Comparison of ENCODE assay signal across 8 mouse cellular contexts in genomic region chr2:168870480-168870879, GRCm38 (mm10).
A peak's percentile ranks its signal among the peaks of the same experiment; 100 is the strongest.
DNase-seq lines count a peak whose midpoint lies in the region; TF ChIP-seq lines count a peak whose summit lies in the region.

No protein-coding gene starts in this region.

- TF ChIP-seq CTCF in E14TG2a.4 (conservative IDR thresholded peaks at IDR 0.05; ENCODE audit: low read length) = peak; percentile 63

- peaks cover under 1% of the 10 kb centered on the region; the same call in 1 of the 2 replicates for H3K9me3 ChIP-seq in E14TG2a.4 (ENCODE audit: low read length)

- peaks cover 38% of the 10 kb centered on the region for H3K4me1 ChIP-seq in E14TG2a.4 (replicated peaks; ENCODE audit: low read depth, low read length)

- H3K36me3 ChIP-seq in E14TG2a.4 (ENCODE audit: insufficient read depth, low read length) = no peaks in the 10 kb centered on the region

- no peaks in the 10 kb centered on the region for H3K27me3 ChIP-seq in E14TG2a.4 (ENCODE audit: insufficient read depth, low read length)

- peak; percentile 10 to 23 for DNase-seq in adrenal gland, postnatal 36 days
- no peak for DNase-seq in adrenal gland, adult 8-10 months
- DNase-seq in layer of hippocampus, adult 11-12 months (ENCODE audit: low spot score) = peak; percentile 46
- no peak for DNase-seq in layer of hippocampus, postnatal 36 days
- peak; percentile 42 to 46 for DNase-seq in kidney, postnatal 4 days
- DNase-seq in frontal cortex, postnatal 10 days (ENCODE audit: low spot score in 2 of 2) = no peak
- DNase-seq in ovary, adult 18-20 months (ENCODE audit: low spot score) = no peak

- H3K4me3 ChIP-seq in E14TG2a.4 (replicated peaks; ENCODE audit: low read length) = no peak overlapping the region

Comparison
In these comparisons a context has a peak if more than half of its experiments do, and no peak if none do; other contexts are left out.
1. DNase-seq: peak in adrenal gland, postnatal 36 days (2 of 2), layer of hippocampus, adult 11-12 months (single experiment) and kidney, postnatal 4 days (2 of 2); none in adrenal gland, adult 8-10 months (single experiment), layer of hippocampus, postnatal 36 days (0 of 2), frontal cortex, postnatal 10 days (0 of 2) and ovary, adult 18-20 months (single experiment).